Mouse (Mus musculus): ENCODE results near the gene Bud13. TPM values are rescaled to one million over a fixed set of nuclear protein-coding genes. Genes with fewer than 3 reads are reported as not detected.
A peak's percentile ranks its signal among the peaks of the same experiment; 100 is the strongest.
"Not testable (repeated sequence)": the region's sequence is repeated elsewhere in the genome, so short reads cannot be mapped to it uniquely, and the experiment has no call there.

Bud13 gene
- polyA plus RNA-seq, 1 experiment from 2014 or later = 14.8 TPM

GRCm38 (mm10) chr9:46316388-46316787, 33.6 kb downstream of the Bud13 start:
- Histone ChIP-seq H3K9me3 (ENCODE audit: control insufficient read depth, low read length) (no peaks in the 10 kb centered on the region), H3K4me1 (ENCODE audit: control insufficient read depth, insufficient read depth, low read length) (peaks cover 9% of the 10 kb centered on the region), H3K27me3 (ENCODE audit: control insufficient read depth, insufficient read depth, low read length) (no peaks in the 10 kb centered on the region), H3K4me2 (ENCODE audit: low read depth, low read length) (no peak overlapping the region), H3K4me3 (ENCODE audit: low read depth, low read length) (no peak overlapping the region), H3K9ac (replicated peaks; ENCODE audit: low read depth, low read length) (no peak overlapping the region), H3K36me3 (ENCODE audit: control insufficient read depth, insufficient read depth, low read length) (no peaks in the 10 kb centered on the region), H3K27ac (ENCODE audit: low read depth, low read length) (no peak overlapping the region)
- ATAC-seq (ENCODE audit: low read depth) = 0 out of 2 replicates have a peak, but pooled peaks have one; percentile 45
- WGBS = 7% methylated on average over 5 of the region's 5 CpGs

- WGBS = 49% methylated on average over 8 of the region's 8 CpGs
- no peaks in the 10 kb centered on the region for H3K27me3 ChIP-seq (ENCODE audit: control insufficient read depth, insufficient read depth, low read length)
- H3K4me3 ChIP-seq (ENCODE audit: low read depth, low read length) = no peak overlapping the region
- H3K27ac ChIP-seq (ENCODE audit: low read depth, low read length) = no peak overlapping the region
- H3K9me3 ChIP-seq (ENCODE audit: control insufficient read depth, low read length) = no peaks in the 10 kb centered on the region
- H3K4me2 ChIP-seq (ENCODE audit: low read depth, low read length) = no peak overlapping the region
- no peak overlapping the region for H3K9ac ChIP-seq (replicated peaks; ENCODE audit: low read depth, low read length)
- peaks cover 9% of the 10 kb centered on the region for H3K4me1 ChIP-seq (ENCODE audit: control insufficient read depth, insufficient read depth, low read length)
- ATAC-seq (ENCODE audit: low read depth) = no peak
- no peaks in the 10 kb centered on the region for H3K36me3 ChIP-seq (ENCODE audit: control insufficient read depth, insufficient read depth, low read length)
Observed at GRCm38 (mm10) chr9:46316909-46317308, 34.1 kb downstream of the Bud13 start.

- Histone ChIP-seq H3K27me3 (ENCODE audit: control insufficient read depth, insufficient read depth, low read length) (no peaks in the 10 kb centered on the region), H3K36me3 (ENCODE audit: control insufficient read depth, insufficient read depth, low read length) (no peaks in the 10 kb centered on the region), H3K27ac (ENCODE audit: low read depth, low read length) (no peak overlapping the region), H3K9me3 (ENCODE audit: control insufficient read depth, low read length) (no peaks in the 10 kb centered on the region), H3K4me1 (ENCODE audit: control insufficient read depth, insufficient read depth, low read length) (peaks cover 9% of the 10 kb centered on the region), H3K9ac (replicated peaks; ENCODE audit: low read depth, low read length) (no peak overlapping the region), H3K4me3 (ENCODE audit: low read depth, low read length) (no peak overlapping the region), H3K4me2 (ENCODE audit: low read depth, low read length) (no peak overlapping the region)
- ATAC-seq (ENCODE audit: low read depth) = no peak
- 97% methylated on average over 3 of the region's 3 CpGs for WGBS
Observed at GRCm38 (mm10) chr9:46317957-46318356, 35.1 kb downstream of the Bud13 start.

GRCm38 (mm10) chr9:46319886-46320285, 37.1 kb downstream of the Bud13 start, which contains the start of gene 4931429L15Rik:
Gene 4931429L15Rik (minus strand): TSS chr9:46319986.
- ATAC-seq (ENCODE audit: low read depth); H3K36me3 ChIP-seq (ENCODE audit: control insufficient read depth, insufficient read depth, low read length); H3K4me2 ChIP-seq (ENCODE audit: low read depth, low read length); H3K27me3 ChIP-seq (ENCODE audit: control insufficient read depth, insufficient read depth, low read length); H3K4me3 ChIP-seq (ENCODE audit: low read depth, low read length); H3K27ac ChIP-seq (ENCODE audit: low read depth, low read length); H3K4me1 ChIP-seq (ENCODE audit: control insufficient read depth, insufficient read depth, low read length); H3K9ac ChIP-seq (replicated peaks; ENCODE audit: low read depth, low read length); H3K9me3 ChIP-seq (ENCODE audit: control insufficient read depth, low read length): not testable (repeated sequence)
- WGBS = 82% methylated on average over 6 of the region's 6 CpGs

GRCm38 (mm10) chr9:46320461-46320860, 37.7 kb downstream of the Bud13 start:
- no peak overlapping the region for H3K27ac ChIP-seq (ENCODE audit: low read depth, low read length)
- H3K9ac ChIP-seq (replicated peaks; ENCODE audit: low read depth, low read length) = no peak overlapping the region
- H3K36me3 ChIP-seq (ENCODE audit: control insufficient read depth, insufficient read depth, low read length) = no peaks in the 10 kb centered on the region
- 96% methylated on average over 2 of the region's 2 CpGs for WGBS
- no peaks in the 10 kb centered on the region for H3K27me3 ChIP-seq (ENCODE audit: control insufficient read depth, insufficient read depth, low read length)
- H3K4me1 ChIP-seq (ENCODE audit: control insufficient read depth, insufficient read depth, low read length) = peaks cover 9% of the 10 kb centered on the region
- H3K4me3 ChIP-seq (ENCODE audit: low read depth, low read length) = no peak overlapping the region
- no peak for ATAC-seq (ENCODE audit: low read depth)
- no peak overlapping the region for H3K4me2 ChIP-seq (ENCODE audit: low read depth, low read length)
- H3K9me3 ChIP-seq (ENCODE audit: control insufficient read depth, low read length) = no peaks in the 10 kb centered on the region

GRCm38 (mm10) chr9:46326694-46327405, 44.0 kb downstream of the Bud13 start:
- no peak for ATAC-seq (ENCODE audit: low read depth)
- Histone ChIP-seq H3K27ac (ENCODE audit: low read depth, low read length) (no peak overlapping the region), H3K27me3 (ENCODE audit: control insufficient read depth, insufficient read depth, low read length) (no peaks in the 10 kb centered on the region), H3K4me2 (ENCODE audit: low read depth, low read length) (no peak overlapping the region), H3K4me3 (ENCODE audit: low read depth, low read length) (no peak overlapping the region), H3K36me3 (ENCODE audit: control insufficient read depth, insufficient read depth, low read length) (no peaks in the 10 kb centered on the region), H3K4me1 (ENCODE audit: control insufficient read depth, insufficient read depth, low read length) (peaks cover 11% of the 10 kb centered on the region), H3K9ac (replicated peaks; ENCODE audit: low read depth, low read length) (no peak overlapping the region), H3K9me3 (ENCODE audit: control insufficient read depth, low read length) (no peaks in the 10 kb centered on the region)
- WGBS = 89% methylated on average over 11 of the region's 11 CpGs

GRCm38 (mm10) chr9:46327706-46328571, 45.1 kb downstream of the Bud13 start:
- Histone ChIP-seq H3K9me3 (ENCODE audit: control insufficient read depth, low read length) (no peaks in the 10 kb centered on the region), H3K4me2 (ENCODE audit: low read depth, low read length) (peak overlapping the region; percentile 48; the same call in 1 of the 2 replicates), H3K27me3 (ENCODE audit: control insufficient read depth, insufficient read depth, low read length) (no peaks in the 10 kb centered on the region), H3K27ac (ENCODE audit: low read depth, low read length) (peak overlapping the region; percentile 76), H3K36me3 (ENCODE audit: control insufficient read depth, insufficient read depth, low read length) (no peaks in the 10 kb centered on the region), H3K4me1 (ENCODE audit: control insufficient read depth, insufficient read depth, low read length) (peaks cover 11% of the 10 kb centered on the region), H3K4me3 (ENCODE audit: low read depth, low read length) (no peak overlapping the region), H3K9ac (replicated peaks; ENCODE audit: low read depth, low read length) (no peak overlapping the region)
- peak; percentile 25; the same call in 1 of the 2 replicates for ATAC-seq (ENCODE audit: low read depth)
- WGBS = 37% methylated on average over 25 of the region's 25 CpGs

- 1% methylated on average over 30 of the region's 30 CpGs for WGBS
- Histone ChIP-seq H3K27ac (ENCODE audit: low read depth, low read length) (peak overlapping the region; percentile 76), H3K4me3 (ENCODE audit: low read depth, low read length) (peak overlapping the region; percentile 4; the same call in 1 of the 2 replicates), H3K9ac (replicated peaks; ENCODE audit: low read depth, low read length) (peak overlapping the region; percentile 47), H3K4me2 (ENCODE audit: low read depth, low read length) (peak overlapping the region; percentile 48), H3K36me3 (ENCODE audit: control insufficient read depth, insufficient read depth, low read length) (no peaks in the 10 kb centered on the region), H3K4me1 (ENCODE audit: control insufficient read depth, insufficient read depth, low read length) (peaks cover 11% of the 10 kb centered on the region), H3K27me3 (ENCODE audit: control insufficient read depth, insufficient read depth, low read length) (no peaks in the 10 kb centered on the region), H3K9me3 (ENCODE audit: control insufficient read depth, low read length) (no peaks in the 10 kb centered on the region)
- peak; percentile 56; the same call in 1 of the 2 replicates for ATAC-seq (ENCODE audit: low read depth)
Observed at GRCm38 (mm10) chr9:46328572-46329249, 45.9 kb downstream of the Bud13 start.

Data from neural tube, embryonic 14.5 days (tissue).